Mouse (Mus musculus) induced T-regulatory cell, adult 2 months (primary cell): ENCODE data around the gene Fes.
"Not testable (repeated sequence)": the region's sequence is repeated elsewhere in the genome, so short reads cannot be mapped to it uniquely, and the experiment has no call there.

Source experiments
- DNase-seq: peaks from one replicate; pipeline ENCODE4 v3.0.0-alpha.2; 2012; ENCODE audit warnings: low read depth

Gene Fes

DNA sequence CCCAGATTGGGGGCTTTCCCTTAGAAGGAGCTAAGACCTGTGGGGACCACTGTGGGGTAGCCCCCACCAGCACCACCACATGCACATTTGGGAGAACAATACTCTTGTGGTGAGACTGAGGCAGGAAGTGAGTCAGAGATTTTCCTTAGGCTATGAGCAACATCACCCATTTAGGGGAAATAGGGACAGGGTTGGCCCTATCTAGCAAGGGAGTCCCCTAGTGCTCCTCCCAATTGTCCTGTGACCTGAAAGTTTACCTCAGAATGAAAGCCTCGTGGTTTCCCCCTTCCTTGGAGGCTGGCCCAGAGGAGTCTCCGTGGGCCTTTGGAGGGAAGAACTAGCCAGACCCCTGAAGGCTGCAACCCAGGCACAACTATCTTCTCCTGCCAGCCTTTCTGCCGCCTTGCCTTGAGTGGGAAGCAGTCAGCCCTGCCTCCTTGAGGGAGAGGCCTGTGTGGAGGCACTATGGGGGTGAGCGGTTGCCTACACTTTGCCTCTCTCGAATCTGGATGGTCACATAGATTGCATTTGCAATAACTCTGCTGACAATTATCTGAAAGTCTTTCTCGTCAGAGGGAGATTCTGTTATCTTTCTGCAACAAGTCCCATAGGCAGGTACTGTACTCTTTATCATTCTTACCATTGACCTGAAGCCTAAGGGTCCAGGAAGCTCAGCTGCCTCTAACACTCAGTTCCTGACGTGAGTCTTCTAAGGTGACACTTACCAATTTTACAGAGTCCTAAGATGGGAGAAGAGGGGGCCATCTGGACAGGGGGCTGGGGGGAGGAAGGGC is 16.6 kb upstream of the Fes start:
- DNase-seq: peak; percentile 86

DNA sequence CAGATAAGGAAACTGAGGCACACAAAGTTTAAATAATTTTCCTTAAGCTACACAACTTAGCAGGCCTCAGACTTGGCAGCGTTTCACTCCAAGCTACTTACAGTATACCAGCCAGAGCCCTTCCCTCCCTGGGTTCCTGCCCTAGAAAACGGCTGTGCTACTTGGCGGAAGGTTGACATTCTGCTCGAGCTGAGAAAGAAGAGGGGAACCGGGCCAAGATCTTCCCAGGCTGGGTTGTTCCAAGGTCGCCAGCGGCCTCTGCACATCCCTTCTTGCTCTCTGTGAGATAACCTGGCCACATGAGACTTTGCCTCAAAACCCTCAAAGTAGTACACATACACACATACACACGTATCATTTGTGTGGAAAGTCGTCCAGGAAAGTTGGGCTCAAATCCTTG is 15.8 kb upstream of the Fes start:
- no peak for DNase-seq

DNA sequence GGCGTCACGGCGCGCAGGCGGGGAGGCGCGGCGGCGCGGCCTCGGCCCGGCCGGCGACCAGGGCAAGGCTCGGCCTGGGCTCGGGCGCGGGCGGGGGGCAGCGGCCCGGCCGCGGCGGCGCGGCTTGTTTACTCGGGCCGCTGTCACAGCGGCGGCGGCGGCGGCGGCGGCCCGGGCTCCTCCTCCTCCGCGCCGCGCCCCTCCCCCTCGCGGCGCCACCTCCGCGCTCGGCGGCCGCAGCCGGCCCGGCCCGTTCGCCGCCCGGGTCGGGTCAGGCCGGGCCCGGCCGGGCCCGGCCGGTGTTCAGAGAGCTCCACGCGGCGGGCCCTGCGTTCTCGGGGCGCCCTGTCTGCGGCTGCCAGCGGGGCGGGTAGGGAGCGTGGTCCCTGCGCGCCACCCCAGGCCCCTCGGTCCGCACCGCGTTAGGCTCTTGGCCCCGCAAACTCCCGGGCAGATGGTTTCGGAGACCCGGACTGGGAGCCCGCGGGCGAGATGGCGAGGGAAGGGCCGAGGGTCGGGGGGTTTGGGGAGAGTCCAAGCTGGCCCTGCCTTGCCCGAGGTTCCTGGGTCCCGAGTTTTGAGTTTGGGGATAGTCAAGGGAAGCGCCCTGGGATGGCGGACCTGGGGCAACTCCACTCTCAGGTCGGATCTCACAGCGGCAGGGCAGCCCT is 15.0 kb upstream of the Fes start:
- DNase-seq: peak; percentile 77

- DNase-seq: peak; percentile 66
These were observed 14.3 kb upstream of the Fes start for GRCm38 (mm10) chr7:80401860-80402641.

DNA sequence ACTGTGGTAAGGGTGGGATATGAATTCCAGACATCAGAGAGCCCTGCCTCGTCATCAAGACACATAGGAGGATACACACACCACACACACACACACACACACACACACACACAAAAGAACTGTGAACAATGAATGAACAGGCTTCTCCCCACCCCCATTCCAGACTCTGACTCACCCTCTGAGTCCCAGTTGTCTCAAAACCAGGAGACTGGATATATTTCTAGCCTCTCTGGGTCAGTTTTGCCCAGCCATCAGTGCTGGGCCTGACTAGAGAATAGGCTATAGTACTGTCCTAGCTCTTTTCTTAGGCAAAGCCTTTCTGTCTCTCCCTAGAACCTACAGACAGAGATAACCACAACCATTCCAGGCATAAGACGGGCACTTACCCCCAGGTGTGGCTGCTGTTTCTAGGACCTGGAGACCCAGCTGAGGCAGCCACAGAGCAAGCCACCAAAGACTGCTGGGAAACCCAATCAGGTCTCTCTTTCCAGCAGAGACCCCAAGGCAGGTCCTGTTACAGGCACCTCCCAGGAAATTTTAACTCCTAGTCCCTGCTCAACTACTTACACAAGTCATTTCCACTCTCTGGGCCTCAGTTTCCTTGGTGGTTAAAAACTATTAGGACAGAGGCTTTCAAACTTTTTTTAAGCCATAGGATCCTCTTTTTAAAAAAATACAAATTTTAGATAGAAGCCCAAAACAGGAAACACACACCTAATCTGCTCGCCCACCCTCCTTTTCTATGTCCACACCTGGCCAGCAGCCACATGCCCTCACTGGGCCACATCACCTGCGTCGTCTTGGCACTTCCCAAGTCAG is 13.5 kb upstream of the Fes start:
- DNase-seq: peak; percentile 52

- no peak for DNase-seq
These were observed 12.8 kb upstream of the Fes start for GRCm38 (mm10) chr7:80400571-80400970.

- DNase-seq: no peak
These were observed 12.4 kb upstream of the Fes start for GRCm38 (mm10) chr7:80400099-80400498.

DNA sequence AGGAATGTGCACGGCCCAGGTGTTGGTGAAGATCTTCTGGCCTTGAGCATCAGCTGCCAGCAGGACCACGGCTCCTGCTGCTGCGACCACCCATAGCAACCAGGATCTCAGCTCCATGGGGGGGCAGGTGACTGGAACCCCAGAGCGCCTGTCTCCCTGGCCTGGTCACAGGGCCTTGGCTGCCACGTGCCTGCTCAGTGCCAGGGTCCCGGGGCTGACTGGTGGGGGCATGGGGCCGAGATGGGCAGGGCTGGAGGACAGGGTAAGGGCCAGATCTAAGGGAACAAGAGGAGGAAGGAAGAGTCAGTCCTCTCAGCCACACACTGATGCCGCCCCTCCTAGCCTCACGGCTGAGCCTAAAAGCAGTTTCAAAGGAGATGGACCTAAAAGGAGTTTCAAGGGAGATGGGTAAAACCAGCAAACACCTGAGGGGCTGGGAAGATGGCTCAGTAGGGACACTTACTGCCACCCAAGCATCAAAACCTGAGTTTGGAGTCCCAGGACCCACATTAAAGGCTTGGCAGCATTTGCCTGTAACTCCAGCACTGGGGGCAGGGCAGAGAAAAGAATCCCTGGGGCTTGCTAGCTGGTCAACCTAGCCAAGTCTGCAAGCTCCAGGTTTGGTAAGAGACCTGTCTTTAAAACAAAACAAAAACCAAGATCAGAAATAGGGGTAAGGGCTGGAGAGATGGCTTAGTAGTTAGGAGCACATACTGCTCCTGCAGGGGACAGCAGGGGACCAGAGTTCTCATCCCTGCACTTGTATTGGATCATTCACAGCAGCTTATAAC is 11.1 kb upstream of the Fes start:
- no peak for DNase-seq

DNA sequence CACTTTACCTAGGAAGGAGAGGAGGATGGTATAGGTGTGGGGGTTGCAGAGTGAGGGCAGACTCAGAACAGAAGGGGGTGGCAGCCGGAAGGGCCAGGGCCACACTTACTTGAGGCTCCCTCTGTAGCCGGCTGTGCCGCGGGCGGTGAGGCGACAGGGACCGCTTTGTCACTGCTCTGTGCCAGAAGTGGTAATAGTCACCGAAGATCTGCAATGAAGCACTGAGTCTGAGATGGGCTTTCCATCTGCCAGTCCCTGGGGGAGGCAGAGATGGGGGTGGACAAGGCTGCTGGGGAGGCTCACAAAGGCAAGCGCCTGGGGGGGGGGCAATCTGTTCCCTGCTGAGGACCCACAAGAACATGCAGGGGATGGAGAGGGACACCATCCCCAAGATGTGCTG is 10.2 kb upstream of the Fes start:
- no peak for DNase-seq

GRCm38 (mm10) chr7:80396427-80396826 is 8.7 kb upstream of the Fes start:
- DNase-seq: not testable (repeated sequence)

DNA sequence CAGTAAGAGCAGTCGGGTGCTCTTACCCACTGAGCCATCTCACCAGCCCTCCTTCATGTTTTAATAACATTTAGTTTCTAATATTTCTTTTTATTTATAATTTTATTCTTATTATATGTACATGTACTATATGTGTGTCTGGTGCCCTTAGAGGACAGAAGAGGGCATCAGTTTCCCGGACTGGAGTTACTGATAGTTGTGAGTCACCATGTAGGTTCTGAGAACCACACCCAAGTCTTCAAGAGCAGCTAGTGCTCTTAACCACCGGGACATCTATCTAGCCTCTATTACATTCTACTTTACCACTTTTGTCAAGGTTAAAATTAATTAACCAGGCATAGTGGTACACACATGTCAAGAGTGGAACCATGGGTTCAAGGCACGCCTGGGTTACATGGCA is 6.9 kb upstream of the Fes start:
- DNase-seq: no peak

DNA sequence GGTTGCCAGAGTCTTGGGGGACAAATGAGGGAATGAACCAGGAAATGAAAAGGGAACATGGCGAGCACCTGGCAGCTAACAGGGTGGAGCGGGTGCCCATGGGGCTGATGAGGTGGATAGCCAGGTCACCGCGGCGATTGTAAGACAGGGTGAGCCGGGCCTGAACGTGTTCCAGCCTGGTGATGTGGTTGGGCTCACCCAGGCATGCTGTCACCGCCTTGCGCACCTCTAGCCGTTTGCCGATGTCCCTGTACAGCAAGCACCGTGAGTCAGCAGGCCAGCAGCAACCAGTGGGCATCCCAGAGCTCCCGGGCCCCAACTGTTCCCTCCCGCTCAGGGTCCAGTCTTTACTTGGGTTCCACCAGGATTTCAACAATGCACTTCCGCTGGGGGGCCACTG is 4.4 kb upstream of the Fes start:
- no peak for DNase-seq

- no peak for DNase-seq
These were observed 613 bp downstream of the Fes start for GRCm38 (mm10) chr7:80387033-80387632.

DNA sequence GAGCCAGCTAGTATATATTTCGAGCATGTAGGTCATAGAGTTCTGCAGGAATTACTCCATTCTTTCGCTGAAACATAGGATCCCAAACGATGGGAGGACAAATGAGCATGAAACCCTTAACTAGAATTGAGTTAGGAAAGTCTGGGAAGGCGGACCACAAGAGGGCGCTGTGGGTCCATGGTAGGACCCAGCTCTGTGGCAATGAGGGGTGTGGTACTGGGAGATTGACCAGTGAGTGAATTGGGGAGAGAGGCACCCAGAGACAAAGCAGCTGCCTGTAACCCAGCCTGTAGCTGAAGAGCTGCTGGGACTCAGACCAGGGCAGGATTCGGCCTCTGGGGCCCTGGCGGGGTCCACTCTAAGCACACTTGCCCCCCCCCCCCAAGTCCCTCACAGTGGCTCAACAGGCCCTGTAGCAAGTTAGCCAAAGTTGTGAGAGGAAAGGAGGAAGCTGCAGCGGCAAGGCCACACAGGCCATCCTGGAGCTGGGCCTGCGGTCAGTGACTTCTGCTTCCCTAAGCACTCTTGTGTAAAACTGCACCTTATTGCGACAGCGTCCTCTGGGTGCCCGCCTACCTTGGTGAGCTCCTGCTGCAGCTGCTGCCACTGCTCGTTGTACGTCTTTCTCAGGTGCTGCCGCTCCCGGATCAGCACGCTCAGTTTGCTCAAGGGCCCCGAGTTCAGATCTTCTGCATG is 1.4 kb downstream of the Fes start:
- DNase-seq: peak; percentile 92

GRCm38 (mm10) chr7:80382919-80383318 is 4.8 kb downstream of the Fes start:
- no peak for DNase-seq

DNA sequence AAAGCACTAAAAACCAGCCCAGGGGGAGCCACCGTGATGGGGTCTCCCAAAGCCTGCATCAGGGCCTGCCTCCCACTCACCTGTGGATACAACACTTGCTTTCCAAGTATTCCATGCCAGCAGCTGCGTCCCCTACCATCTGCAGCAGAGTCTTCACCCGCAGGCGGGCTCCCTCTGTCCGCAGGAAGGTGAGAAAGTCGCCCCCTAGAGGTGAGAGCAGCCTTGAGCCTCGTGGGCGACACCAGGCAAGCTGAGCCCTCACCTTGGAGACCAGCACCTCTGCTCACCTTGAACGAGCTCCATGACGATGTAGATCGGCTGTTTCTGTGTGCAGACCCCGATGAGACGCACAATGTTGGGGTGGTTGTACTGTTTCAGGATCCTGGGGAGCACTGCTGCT is 8.2 kb downstream of the Fes start:
- peak; percentile 66 for DNase-seq

GRCm38 (mm10) chr7:80377471-80377870 is 10.3 kb downstream of the Fes start:
- peak; percentile 90 for DNase-seq

- no peak for DNase-seq
These were observed 11.6 kb downstream of the Fes start for GRCm38 (mm10) chr7:80376192-80376591.

DNA sequence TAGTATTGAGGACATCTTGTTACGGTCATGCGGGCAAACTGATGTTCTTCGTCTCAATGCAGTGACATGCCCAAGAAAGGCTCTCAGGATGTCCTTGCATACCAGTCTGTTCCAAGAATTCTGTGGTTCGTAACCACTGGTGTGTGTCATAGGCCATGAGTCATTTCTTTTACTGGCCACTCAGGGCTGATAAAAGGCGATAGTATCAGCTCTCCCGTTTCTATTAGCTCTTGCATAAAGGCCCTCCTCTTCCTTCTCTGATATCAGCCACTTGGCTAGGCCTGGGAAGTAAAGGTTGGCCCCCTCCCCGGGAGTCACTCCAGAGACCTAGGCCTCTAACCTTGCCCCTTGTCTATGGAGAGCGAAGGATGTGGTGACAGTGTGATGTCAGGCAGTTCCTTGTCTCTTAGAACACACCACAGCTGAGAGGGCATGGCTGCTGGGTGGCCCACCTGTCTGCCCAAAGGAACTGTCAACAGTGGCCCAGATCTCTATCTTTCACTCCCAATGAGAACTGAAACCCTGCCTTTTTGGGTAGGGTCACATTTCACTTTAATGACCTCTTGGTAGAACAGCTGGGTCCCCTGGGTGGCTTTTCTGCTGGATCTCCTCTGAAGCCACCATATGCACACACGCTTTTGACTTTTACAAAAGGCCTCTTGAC is 12.2 kb downstream of the Fes start:
- DNase-seq: no peak

DNA sequence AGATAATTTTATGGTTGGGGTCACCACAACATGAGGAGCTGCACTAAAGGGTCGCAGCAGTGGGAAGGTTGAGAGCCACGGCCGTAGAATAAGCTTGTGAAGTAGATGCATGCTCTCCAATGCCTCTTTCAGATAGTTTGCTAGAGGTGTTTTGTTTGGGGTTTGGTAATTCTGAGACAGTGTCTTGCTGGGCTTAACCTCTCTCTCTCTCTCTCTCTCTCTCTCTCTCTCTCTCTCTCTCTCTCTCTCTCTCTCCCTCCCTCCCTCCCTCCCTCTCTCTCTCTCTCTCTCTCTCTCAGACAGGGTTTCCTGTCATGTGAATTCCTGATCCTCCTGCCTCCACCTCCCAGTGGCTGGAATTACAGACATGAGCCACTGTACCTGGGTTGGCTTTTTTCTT is 13.0 kb downstream of the Fes start:
- no peak for DNase-seq
